Mouse (Mus musculus): ENCODE data around the gene Samd14. TPM values are rescaled to one million over a fixed set of nuclear protein-coding genes. Genes with fewer than 3 reads are reported as not detected.

Samd14 gene
- polyA plus RNA-seq, 1 experiment = 135 TPM

GRCm38 (mm10) chr11:94987851-94988250 is 21.8 kb upstream of the Samd14 start:
- Histone ChIP-seq H3K9me3 (ENCODE audit: control insufficient read depth, low read length) (no peaks in the 10 kb centered on the region), H3K27me3 (ENCODE audit: control insufficient read depth) (peaks cover 10% of the 10 kb centered on the region; the same call in 1 of the 2 replicates), H3K36me3 (ENCODE audit: control insufficient read depth) (peaks cover 1% of the 10 kb centered on the region; the same call in 1 of the 2 replicates), H3K4me3 (replicated peaks) (no peak overlapping the region), H3K4me1 (ENCODE audit: control insufficient read depth) (peaks cover 87% of the 10 kb centered on the region)
- TF ChIP-seq GATA1 (IDR thresholded peaks at IDR 0.05; ENCODE audit: low read length) (0 out of 2 replicates have a peak, but pooled peaks have one; percentile 15), TAL1 (IDR thresholded peaks at IDR 0.05; ENCODE audit: low read length) (no peak)

GRCm38 (mm10) chr11:94988780-94989561 is 20.7 kb upstream of the Samd14 start:
- Histone ChIP-seq H3K36me3 (ENCODE audit: control insufficient read depth) (peaks cover 13% of the 10 kb centered on the region), H3K27me3 (ENCODE audit: control insufficient read depth) (peaks cover 10% of the 10 kb centered on the region; the same call in 1 of the 2 replicates), H3K4me1 (ENCODE audit: control insufficient read depth) (peaks cover 91% of the 10 kb centered on the region), H3K4me3 (replicated peaks) (peak overlapping the region; percentile 86), H3K9me3 (ENCODE audit: control insufficient read depth, low read length) (no peaks in the 10 kb centered on the region)
- TF ChIP-seq TAL1 (IDR thresholded peaks at IDR 0.05; ENCODE audit: low read length) = no peak
- no peak for TF ChIP-seq GATA1 (IDR thresholded peaks at IDR 0.05; ENCODE audit: low read length)

- Histone ChIP-seq H3K36me3 (ENCODE audit: control insufficient read depth) (peaks cover 19% of the 10 kb centered on the region), H3K4me1 (ENCODE audit: control insufficient read depth) (peaks cover 91% of the 10 kb centered on the region), H3K9me3 (ENCODE audit: control insufficient read depth, low read length) (no peaks in the 10 kb centered on the region)
Measured at GRCm38 (mm10) chr11:94989562-94990017, 20.1 kb upstream of the Samd14 start.

GRCm38 (mm10) chr11:94990102-94990748 is 19.5 kb upstream of the Samd14 start:
- Histone ChIP-seq H3K27me3 (ENCODE audit: control insufficient read depth) (peaks cover 10% of the 10 kb centered on the region; the same call in 1 of the 2 replicates), H3K4me1 (ENCODE audit: control insufficient read depth) (peaks cover 91% of the 10 kb centered on the region), H3K36me3 (ENCODE audit: control insufficient read depth) (peaks cover 25% of the 10 kb centered on the region), H3K9me3 (ENCODE audit: control insufficient read depth, low read length) (no peaks in the 10 kb centered on the region), H3K4me3 (replicated peaks) (peak overlapping the region; percentile 86)
- TF ChIP-seq TAL1 (IDR thresholded peaks at IDR 0.05; ENCODE audit: low read length) = no peak
- no peak for TF ChIP-seq GATA1 (IDR thresholded peaks at IDR 0.05; ENCODE audit: low read length)

More at GRCm38 (mm10) chr11:94989562-94990017, 20.1 kb upstream of the Samd14 start:
- peak overlapping the region; percentile 86 for H3K4me3 ChIP-seq (replicated peaks)
- H3K27me3 ChIP-seq (ENCODE audit: control insufficient read depth) = peaks cover 10% of the 10 kb centered on the region; the same call in 1 of the 2 replicates
- TF ChIP-seq TAL1 (IDR thresholded peaks at IDR 0.05; ENCODE audit: low read length) (no peak), GATA1 (IDR thresholded peaks at IDR 0.05; ENCODE audit: low read length) (no peak)

- H3K9me3 ChIP-seq (ENCODE audit: control insufficient read depth, low read length) = no peaks in the 10 kb centered on the region
- H3K27me3 ChIP-seq (ENCODE audit: control insufficient read depth) = peaks cover 10% of the 10 kb centered on the region; the same call in 1 of the 2 replicates
- H3K4me3 ChIP-seq (replicated peaks) = peak within 1 kb of the TSS; percentile 86
- H3K4me1 ChIP-seq (ENCODE audit: control insufficient read depth) = peaks cover 93% of the 10 kb centered on the region
- H3K36me3 ChIP-seq (ENCODE audit: control insufficient read depth) = peaks cover 32% of the 10 kb centered on the region
- TF ChIP-seq TAL1 (IDR thresholded peaks at IDR 0.05; ENCODE audit: low read length) (no peak), GATA1 (IDR thresholded peaks at IDR 0.05; ENCODE audit: low read length) (no peak)
Measured at GRCm38 (mm10) chr11:94990749-94991577, 18.7 kb upstream of the Samd14 start, which contains the start of gene Ppp1r9b. Gene Ppp1r9b (plus strand): TSS chr11:94991035.

GRCm38 (mm10) chr11:94991641-94992479 is 17.8 kb upstream of the Samd14 start:
- peaks cover 94% of the 10 kb centered on the region for H3K4me1 ChIP-seq (ENCODE audit: control insufficient read depth)
- H3K4me3 ChIP-seq (replicated peaks) = peak overlapping the region; percentile 86
- H3K36me3 ChIP-seq (ENCODE audit: control insufficient read depth) = peaks cover 41% of the 10 kb centered on the region

GRCm38 (mm10) chr11:94992480-94992753 is 17.3 kb upstream of the Samd14 start:
- TF ChIP-seq TAL1 (IDR thresholded peaks at IDR 0.05; ENCODE audit: low read length) (no peak), GATA1 (IDR thresholded peaks at IDR 0.05; ENCODE audit: low read length) (no peak)
- no peaks in the 10 kb centered on the region for H3K9me3 ChIP-seq (ENCODE audit: control insufficient read depth, low read length)
- peaks cover 10% of the 10 kb centered on the region; the same call in 1 of the 2 replicates for H3K27me3 ChIP-seq (ENCODE audit: control insufficient read depth)
- peaks cover 47% of the 10 kb centered on the region for H3K36me3 ChIP-seq (ENCODE audit: control insufficient read depth)
- peak overlapping the region; percentile 86 for H3K4me3 ChIP-seq (replicated peaks)
- H3K4me1 ChIP-seq (ENCODE audit: control insufficient read depth) = peaks cover 94% of the 10 kb centered on the region

More at GRCm38 (mm10) chr11:94991641-94992479, 17.8 kb upstream of the Samd14 start:
- TF ChIP-seq TAL1 (IDR thresholded peaks at IDR 0.05; ENCODE audit: low read length) = no peak
- no peak for TF ChIP-seq GATA1 (IDR thresholded peaks at IDR 0.05; ENCODE audit: low read length)
- peaks cover 10% of the 10 kb centered on the region; the same call in 1 of the 2 replicates for H3K27me3 ChIP-seq (ENCODE audit: control insufficient read depth)
- H3K9me3 ChIP-seq (ENCODE audit: control insufficient read depth, low read length) = no peaks in the 10 kb centered on the region

Measured in erythroblast, embryonic 14.5 days (primary cell).